Mouse (Mus musculus) embryonic facial prominence, embryonic 11.5 days (tissue): ENCODE measurements around the gene Catip. TPM values are rescaled to one million over a fixed set of nuclear protein-coding genes. Genes with fewer than 3 reads are reported as not detected.

Experiments used
- ATAC-seq: fragments of 200-750 bp; cut with Nextera tagmentation; replicated peaks from 2 replicates; pipeline ENCODE4 v1.8.0; 2017; ENCODE audit warnings: low read depth; ENCODE audit not compliant: insufficient number of reproducible peaks, low FRiP score, low TSS enrichment
- DNase-seq: peaks from one replicate; pipeline ENCODE4 v3.0.0-alpha.2; 2015; ENCODE audit warnings: low spot score
- H3K27ac ChIP-seq: fragments of 300-500 bp; sonication (generic); replicated peaks from 2 replicates; pipeline ENCODE4 v1.5.1; 2014; ENCODE audit warnings: mild to moderate bottlenecking, low read depth, low read length, control low read depth
- H3K27me3 ChIP-seq: fragments of 300-500 bp; sonication (generic); 2 replicates; pipeline ENCODE4 v1.6.1; 2014; ENCODE audit warnings: mild to moderate bottlenecking, low read length, moderate library complexity, mixed read lengths; ENCODE audit not compliant: control insufficient read depth, insufficient read depth
- H3K36me3 ChIP-seq: fragments of 300-500 bp; sonication (generic); replicated peaks from 2 replicates; pipeline ENCODE4 v1.6.1; 2014; ENCODE audit warnings: low read depth, mild to moderate bottlenecking, low read length, moderate library complexity, mixed read lengths; ENCODE audit not compliant: control insufficient read depth, insufficient read depth
- H3K4me1 ChIP-seq: fragments of 300-500 bp; sonication (generic); 2 replicates; pipeline ENCODE4 v1.6.1; 2014; ENCODE audit warnings: low read length, mixed read lengths; ENCODE audit not compliant: control insufficient read depth, insufficient read depth
- H3K4me2 ChIP-seq: fragments of 300-500 bp; sonication (generic); 2 replicates; pipeline ENCODE4 v1.6.1; 2014; ENCODE audit warnings: low read depth, mild to moderate bottlenecking, control low read depth, low read length, moderate library complexity
- H3K4me3 ChIP-seq: fragments of 300-500 bp; sonication (generic); 2 replicates; pipeline ENCODE4 v1.5.1; 2014; ENCODE audit warnings: low read depth, low read length, control low read depth
- H3K9ac ChIP-seq: fragments of 300-500 bp; sonication (generic); replicated peaks from 2 replicates; pipeline ENCODE4 v1.6.1; 2014; ENCODE audit warnings: mild to moderate bottlenecking, control low read depth, low read length
- H3K9me3 ChIP-seq: fragments of 300-500 bp; sonication (generic); replicated peaks from 2 replicates; pipeline ENCODE4 v1.6.1; 2016; ENCODE audit warnings: mild to moderate bottlenecking, low read length, inconsistent platforms, mixed read lengths; ENCODE audit not compliant: control insufficient read depth
- WGBS: fragments of 180-500 bp; shearing (Covaris S2); extraction: QIAGEN DNeasy Blood & Tissue Kit; methylation state at CpG from one replicate; pipeline ENCODE4 v1.1.7; 2014; 5-methylcytosine and 5-hydroxymethylcytosine counted together
- polyA plus RNA-seq: library from polyadenylated mRNA; unstranded; fragments of >200 nt; fragmentation: Nextera tagmentation; extraction: Ambion mirVana; gene quantifications from 2 replicates; pipeline ENCODE4 v1.2.1, GENCODE M21; 2014

Catip gene
- polyA plus RNA-seq, 1 experiment from 2014 or later = 0.22 TPM

- Histone ChIP-seq H3K4me3 (no peak overlapping the region), H3K4me1 (no peaks in the 10 kb centered on the region), H3K27me3 (no peaks in the 10 kb centered on the region), H3K4me2 (no peak overlapping the region), H3K36me3 (no peaks in the 10 kb centered on the region), H3K9me3 (no peaks in the 10 kb centered on the region), H3K9ac (no peak overlapping the region), H3K27ac (no peak overlapping the region)
- DNase-seq (no peak), ATAC-seq (no peak)
- WGBS = 78% methylated on average over 5 of the region's 5 CpGs
These were observed 18.6 kb downstream of the Catip start for GRCm38 (mm10) chr1:74380484-74380883.

GRCm38 (mm10) chr1:74381588-74382021 is 19.7 kb downstream of the Catip start:
- H3K27me3 ChIP-seq = no peaks in the 10 kb centered on the region
- H3K4me1 ChIP-seq = no peaks in the 10 kb centered on the region
- no peaks in the 10 kb centered on the region for H3K36me3 ChIP-seq
- H3K27ac ChIP-seq = no peak overlapping the region
- no peak for ATAC-seq
- DNase-seq = no peak
- no peaks in the 10 kb centered on the region for H3K9me3 ChIP-seq
- H3K4me3 ChIP-seq = no peak overlapping the region
- no peak overlapping the region for H3K4me2 ChIP-seq
- 89% methylated on average over 10 of the region's 10 CpGs for WGBS
- no peak overlapping the region for H3K9ac ChIP-seq

- 84% methylated on average over 13 of the region's 13 CpGs for WGBS
- ATAC-seq = no peak
- DNase-seq = no peak
- H3K4me1 ChIP-seq = no peaks in the 10 kb centered on the region
- H3K27ac ChIP-seq = no peak overlapping the region
- H3K27me3 ChIP-seq = no peaks in the 10 kb centered on the region
- no peaks in the 10 kb centered on the region for H3K9me3 ChIP-seq
- no peak overlapping the region for H3K4me2 ChIP-seq
- no peak overlapping the region for H3K9ac ChIP-seq
- H3K36me3 ChIP-seq = no peaks in the 10 kb centered on the region
- no peak overlapping the region for H3K4me3 ChIP-seq
These were observed 21.5 kb downstream of the Catip start for GRCm38 (mm10) chr1:74383385-74383784.

- Histone ChIP-seq H3K27me3 (no peaks in the 10 kb centered on the region; the same call in 1 of the 2 replicates), H3K4me2 (no peak overlapping the region), H3K27ac (no peak overlapping the region), H3K4me3 (no peak overlapping the region), H3K36me3 (no peaks in the 10 kb centered on the region), H3K9me3 (no peaks in the 10 kb centered on the region), H3K4me1 (no peaks in the 10 kb centered on the region), H3K9ac (no peak overlapping the region)
- DNase-seq (no peak), ATAC-seq (no peak)
- WGBS = 91% methylated on average over 8 of the region's 8 CpGs
These were observed 22.6 kb downstream of the Catip start for GRCm38 (mm10) chr1:74384525-74384924.

GRCm38 (mm10) chr1:74385064-74385463 is 23.2 kb downstream of the Catip start:
- H3K27ac ChIP-seq = no peak overlapping the region
- H3K4me2 ChIP-seq = no peak overlapping the region
- H3K9ac ChIP-seq = no peak overlapping the region
- no peaks in the 10 kb centered on the region for H3K9me3 ChIP-seq
- ATAC-seq (no peak), DNase-seq (no peak)
- peaks cover 2% of the 10 kb centered on the region; the same call in 1 of the 2 replicates for H3K27me3 ChIP-seq
- H3K4me1 ChIP-seq = peaks cover 1% of the 10 kb centered on the region; the same call in 1 of the 2 replicates
- no peak overlapping the region for H3K4me3 ChIP-seq
- no peaks in the 10 kb centered on the region for H3K36me3 ChIP-seq
- 92% methylated on average over 9 of the region's 10 CpGs for WGBS

- Histone ChIP-seq H3K27ac (no peak overlapping the region), H3K9ac (no peak overlapping the region), H3K4me3 (no peak overlapping the region), H3K27me3 (peaks cover 2% of the 10 kb centered on the region; the same call in 1 of the 2 replicates), H3K36me3 (no peaks in the 10 kb centered on the region), H3K9me3 (no peaks in the 10 kb centered on the region), H3K4me1 (peaks cover 3% of the 10 kb centered on the region; the same call in 1 of the 2 replicates), H3K4me2 (no peak overlapping the region)
- DNase-seq (no peak), ATAC-seq (no peak)
- WGBS = 89% methylated on average over 8 of the region's 8 CpGs
These were observed 23.6 kb downstream of the Catip start for GRCm38 (mm10) chr1:74385531-74385930.

GRCm38 (mm10) chr1:74386363-74386713 is 24.4 kb downstream of the Catip start:
- WGBS = 47% methylated on average over 7 of the region's 10 CpGs
- Histone ChIP-seq H3K9me3 (no peaks in the 10 kb centered on the region), H3K36me3 (no peaks in the 10 kb centered on the region), H3K27me3 (peaks cover 2% of the 10 kb centered on the region; the same call in 1 of the 2 replicates), H3K9ac (peak overlapping the region; percentile 70), H3K4me2 (peak overlapping the region; percentile 55), H3K4me3 (peak overlapping the region; percentile 41), H3K27ac (peak overlapping the region; percentile 91), H3K4me1 (peaks cover 3% of the 10 kb centered on the region; the same call in 1 of the 2 replicates)
- no peak for DNase-seq
- no peak for ATAC-seq

- Histone ChIP-seq H3K27ac (peak overlapping the region; percentile 91), H3K4me1 (peaks cover 3% of the 10 kb centered on the region; the same call in 1 of the 2 replicates), H3K9me3 (no peaks in the 10 kb centered on the region), H3K9ac (peak overlapping the region; percentile 70), H3K4me2 (peak overlapping the region; percentile 55), H3K4me3 (peak overlapping the region; percentile 41), H3K27me3 (peaks cover 2% of the 10 kb centered on the region; the same call in 1 of the 2 replicates), H3K36me3 (no peaks in the 10 kb centered on the region)
- peak; percentile 93 for ATAC-seq
- 0% methylated on average over 26 of the region's 26 CpGs for WGBS
- DNase-seq = peak; percentile 97
These were observed 24.9 kb downstream of the Catip start for GRCm38 (mm10) chr1:74386714-74387385.
